Mouse (Mus musculus): ENCODE data around the gene Tmem147.

Tmem147 gene

GRCm38 (mm10) chr7:30688325-30688724 is 41.0 kb downstream of the Tmem147 start:
- TF ChIP-seq GATA4 (IDR thresholded peaks at IDR 0.05; ENCODE audit: insufficient replicate concordance, low read length), result no peak

GRCm38 (mm10) chr7:30683425-30683824 is 45.9 kb downstream of the Tmem147 start:
- no peak for TF ChIP-seq GATA4 (IDR thresholded peaks at IDR 0.05; ENCODE audit: insufficient replicate concordance, low read length)

- no peak for TF ChIP-seq GATA4 (IDR thresholded peaks at IDR 0.05; ENCODE audit: insufficient replicate concordance, low read length)
Observed at GRCm38 (mm10) chr7:30681897-30682296, 47.4 kb downstream of the Tmem147 start.

- no peak for TF ChIP-seq GATA4 (IDR thresholded peaks at IDR 0.05; ENCODE audit: insufficient replicate concordance, low read length)
Observed at GRCm38 (mm10) chr7:30678263-30678975, 50.9 kb downstream of the Tmem147 start.
